Mouse (Mus musculus) forebrain, embryonic 16.5 days (tissue): Measurements from ENCODE around the gene Wnt5b. TPM values are rescaled to one million over a fixed set of nuclear protein-coding genes. Genes with fewer than 3 reads are reported as not detected.

Source experiments
- ATAC-seq: fragments of 200-750 bp; cut with Nextera tagmentation; 2 replicates; pipeline ENCODE4 v1.8.0; 2017; ENCODE audit warnings: mild to moderate bottlenecking, moderate library complexity
- H3K27ac ChIP-seq: fragments of 300-500 bp; sonication (generic); 2 replicates; pipeline ENCODE4 v1.5.1; 2014; ENCODE audit warnings: low read length, control low read depth
- H3K27me3 ChIP-seq: fragments of 300-500 bp; sonication (generic); replicated peaks from 2 replicates; pipeline ENCODE4 v1.6.1; 2014; ENCODE audit warnings: low read length; ENCODE audit not compliant: control insufficient read depth, insufficient read depth
- H3K36me3 ChIP-seq: fragments of 300-500 bp; sonication (generic); 2 replicates; pipeline ENCODE4 v1.6.1; 2014; ENCODE audit not compliant: control insufficient read depth, insufficient read depth
- H3K4me1 ChIP-seq: fragments of 300-500 bp; sonication (generic); replicated peaks from 2 replicates; pipeline ENCODE4 v1.6.1; 2014; ENCODE audit warnings: low read length; ENCODE audit not compliant: control insufficient read depth, insufficient read depth
- H3K4me2 ChIP-seq: fragments of 300-500 bp; sonication (generic); 2 replicates; pipeline ENCODE4 v1.6.1; 2014; ENCODE audit warnings: mild to moderate bottlenecking, low read length, control low read depth
- H3K4me3 ChIP-seq: fragments of 300-500 bp; sonication (generic); replicated peaks from 2 replicates; pipeline ENCODE4 v1.5.1; 2014; ENCODE audit warnings: mild to moderate bottlenecking, low read length, control low read depth
- H3K9ac ChIP-seq: fragments of 300-500 bp; sonication (generic); replicated peaks from 2 replicates; pipeline ENCODE4 v1.6.1; 2014; ENCODE audit warnings: low read depth, low read length, control low read depth
- H3K9me3 ChIP-seq: fragments of 300-500 bp; sonication (generic); 2 replicates; pipeline ENCODE4 v1.6.1; 2016; ENCODE audit warnings: low read length; ENCODE audit not compliant: control insufficient read depth
- WGBS: fragments of 180-500 bp; shearing (Covaris S2); extraction: QIAGEN DNeasy Blood & Tissue Kit; methylation state at CpG from one replicate; pipeline ENCODE4 v1.1.7; 2014; 5-methylcytosine and 5-hydroxymethylcytosine counted together
- polyA plus RNA-seq: library from polyadenylated mRNA; unstranded; fragments of >200 nt; fragmentation: Nextera tagmentation; extraction: Ambion mirVana; gene quantifications from 2 replicates; pipeline ENCODE4 v1.2.1, GENCODE M21; 2015

Gene Wnt5b
- polyA plus RNA-seq, 1 experiment from 2014 or later = 2.2 TPM

GRCm38 (mm10) chr6:119512701-119513100, 31.4 kb downstream of the Wnt5b start:
- no peak overlapping the region for H3K27ac ChIP-seq
- ATAC-seq = no peak
- H3K9ac ChIP-seq = no peak overlapping the region
- 70% methylated on average over 11 of the region's 11 CpGs for WGBS
- no peaks in the 10 kb centered on the region for H3K9me3 ChIP-seq
- peaks cover 14% of the 10 kb centered on the region; the same call in 1 of the 2 replicates for H3K4me1 ChIP-seq
- no peaks in the 10 kb centered on the region for H3K36me3 ChIP-seq
- H3K4me2 ChIP-seq = no peak overlapping the region
- no peak overlapping the region for H3K4me3 ChIP-seq
- H3K27me3 ChIP-seq = no peaks in the 10 kb centered on the region

DNA sequence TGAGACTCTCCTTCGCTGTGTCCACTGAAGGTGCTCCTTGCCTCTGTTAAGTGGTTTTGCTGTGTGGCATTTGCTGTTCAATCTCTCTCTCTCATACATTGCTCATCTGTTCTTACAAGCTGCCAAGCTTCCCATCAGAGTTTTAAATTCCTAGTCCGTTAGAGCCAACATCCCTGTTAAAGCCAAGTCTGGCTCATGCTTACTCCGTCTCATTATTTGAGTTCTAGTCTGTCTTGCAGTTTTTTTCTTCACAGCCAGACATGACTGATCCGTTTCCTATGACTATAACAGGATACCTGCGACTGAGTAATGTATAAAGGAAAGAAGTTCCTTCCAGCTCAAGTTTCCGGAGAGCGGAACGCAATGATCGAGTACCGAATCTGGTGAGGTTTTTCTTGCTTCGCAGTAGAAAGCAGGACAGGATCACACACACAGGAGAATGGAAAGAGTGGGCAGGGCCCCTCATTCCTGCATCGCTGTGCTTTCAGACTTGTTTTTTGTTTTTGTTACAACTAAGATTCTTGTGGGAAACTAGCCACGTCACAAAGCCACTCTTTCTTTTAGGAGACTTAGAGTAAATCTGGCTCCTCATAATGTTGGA, 34.6 kb downstream of the Wnt5b start:
- no peak overlapping the region for H3K4me2 ChIP-seq
- H3K36me3 ChIP-seq = no peaks in the 10 kb centered on the region
- H3K4me1 ChIP-seq = peaks cover 11% of the 10 kb centered on the region; the same call in 1 of the 2 replicates
- H3K27me3 ChIP-seq = no peaks in the 10 kb centered on the region
- no peak overlapping the region for H3K27ac ChIP-seq
- no peak for ATAC-seq
- H3K4me3 ChIP-seq = no peak overlapping the region
- H3K9ac ChIP-seq = no peak overlapping the region
- WGBS = 80% methylated on average over 13 of the region's 13 CpGs
- H3K9me3 ChIP-seq = no peaks in the 10 kb centered on the region

DNA sequence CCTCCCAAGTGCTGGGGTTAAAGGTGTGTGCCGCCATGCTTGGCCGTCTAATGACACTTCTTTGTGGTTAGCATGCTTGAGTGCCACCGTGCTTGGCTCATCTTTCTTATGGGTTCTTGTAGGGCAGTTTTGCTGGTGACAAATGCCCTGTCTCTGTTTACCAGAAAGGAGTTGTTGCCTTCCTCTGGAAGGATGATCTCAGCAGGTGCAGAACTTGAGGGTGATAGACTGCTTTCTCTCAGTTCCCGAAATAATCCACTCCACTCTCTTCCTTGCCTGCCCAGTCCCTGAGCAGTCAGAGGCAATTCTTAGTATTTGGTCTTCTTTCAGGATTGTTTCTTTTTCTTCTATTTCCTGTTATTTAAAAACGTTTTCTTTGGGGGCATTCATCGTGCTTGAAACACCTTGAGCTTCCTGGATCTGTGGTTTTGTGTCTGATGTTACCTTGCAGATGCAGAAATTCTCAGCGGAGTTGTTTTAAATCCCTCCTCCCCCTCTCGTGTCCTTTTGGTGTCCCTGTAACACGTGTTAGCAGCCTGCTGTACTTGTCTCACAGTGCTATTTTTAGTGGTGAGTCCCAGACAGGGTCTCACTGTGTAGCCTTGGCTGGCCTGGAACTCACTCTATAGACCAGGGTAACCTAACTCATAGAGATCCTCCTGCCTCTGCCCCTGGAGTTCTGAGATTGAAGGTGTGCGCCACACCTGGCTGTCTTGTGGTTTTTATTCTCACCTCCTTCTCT, 35.3 kb downstream of the Wnt5b start:
- WGBS = 86% methylated on average over 10 of the region's 10 CpGs
- Histone ChIP-seq H3K36me3 (no peaks in the 10 kb centered on the region), H3K4me1 (0 out of 2 replicates have a peak, but pooled peaks cover 6% of the 10 kb centered on the region), H3K4me2 (no peak overlapping the region), H3K4me3 (no peak overlapping the region), H3K9ac (no peak overlapping the region), H3K27ac (no peak overlapping the region), H3K27me3 (no peaks in the 10 kb centered on the region), H3K9me3 (no peaks in the 10 kb centered on the region)
- ATAC-seq = no peak

DNA sequence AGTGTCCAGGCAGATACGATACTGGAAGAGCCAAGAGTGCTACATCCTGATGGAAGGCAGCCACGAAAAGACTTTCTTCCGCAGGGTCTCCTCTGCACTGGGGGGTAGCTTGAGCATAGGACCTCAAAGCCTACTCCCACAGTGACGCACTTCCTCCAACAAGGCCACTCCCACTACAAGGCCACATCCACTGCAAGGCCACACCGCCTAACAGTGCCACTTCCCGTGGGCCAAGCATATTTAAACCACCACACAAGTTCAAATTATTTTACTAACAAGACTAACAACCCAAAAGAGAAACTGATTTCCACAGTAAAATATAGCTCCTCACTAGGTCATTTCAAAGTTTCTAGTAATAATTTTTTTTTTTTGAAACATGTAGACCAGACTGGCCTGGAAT, 35.9 kb downstream of the Wnt5b start:
- Histone ChIP-seq H3K9ac (no peak overlapping the region), H3K4me2 (no peak overlapping the region), H3K4me1 (0 out of 2 replicates have a peak, but pooled peaks cover 2% of the 10 kb centered on the region), H3K27me3 (no peaks in the 10 kb centered on the region), H3K27ac (no peak overlapping the region), H3K9me3 (no peaks in the 10 kb centered on the region), H3K36me3 (no peaks in the 10 kb centered on the region), H3K4me3 (no peak overlapping the region)
- WGBS = 96% methylated on average over 6 of the region's 6 CpGs
- ATAC-seq = no peak

DNA sequence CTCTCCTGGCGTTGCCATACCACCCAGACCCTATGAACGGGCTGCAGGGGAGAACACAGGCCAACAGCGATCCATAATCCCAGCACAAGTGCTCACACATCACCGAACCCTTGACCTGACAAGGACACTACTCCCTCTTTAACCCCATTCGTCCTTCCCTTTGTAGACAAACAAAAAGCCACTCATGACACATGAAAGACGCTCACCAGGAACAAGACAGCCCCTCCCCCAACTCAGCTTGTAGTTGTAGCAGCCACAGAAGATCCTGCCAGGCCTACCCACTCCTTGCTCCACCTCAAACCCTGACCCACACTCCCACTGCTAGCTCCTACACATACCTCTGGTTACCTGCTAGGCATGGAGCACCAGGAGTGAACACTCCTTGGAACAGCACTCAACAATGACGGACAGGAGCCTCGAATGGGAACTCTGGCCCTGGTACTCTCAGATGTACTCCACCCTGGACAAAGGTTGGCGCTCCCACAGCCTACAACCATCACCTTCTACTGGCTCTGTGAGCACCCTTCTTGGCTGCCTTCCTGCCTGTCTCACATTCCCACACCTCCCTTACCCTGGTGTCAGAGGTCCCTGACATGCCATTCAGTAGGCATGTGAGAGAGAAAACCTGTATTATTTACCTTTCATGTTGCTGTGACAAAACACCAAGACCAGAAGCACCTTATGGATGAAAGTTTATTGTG, 38.5 kb downstream of the Wnt5b start:
- no peaks in the 10 kb centered on the region for H3K36me3 ChIP-seq
- H3K9me3 ChIP-seq = no peaks in the 10 kb centered on the region
- ATAC-seq = no peak
- WGBS = 61% methylated on average over 9 of the region's 9 CpGs
- H3K4me3 ChIP-seq = no peak overlapping the region
- H3K4me1 ChIP-seq = no peaks in the 10 kb centered on the region; the same call in 1 of the 2 replicates
- H3K4me2 ChIP-seq = no peak overlapping the region
- no peaks in the 10 kb centered on the region for H3K27me3 ChIP-seq
- no peak overlapping the region for H3K27ac ChIP-seq
- H3K9ac ChIP-seq = no peak overlapping the region

- 83% methylated on average over 8 of the region's 8 CpGs for WGBS
- Histone ChIP-seq H3K27me3 (no peaks in the 10 kb centered on the region), H3K4me2 (no peak overlapping the region), H3K36me3 (no peaks in the 10 kb centered on the region), H3K9ac (no peak overlapping the region), H3K4me1 (no peaks in the 10 kb centered on the region; the same call in 1 of the 2 replicates), H3K4me3 (no peak overlapping the region), H3K9me3 (no peaks in the 10 kb centered on the region), H3K27ac (no peak overlapping the region)
- no peak for ATAC-seq
These were observed 39.4 kb downstream of the Wnt5b start for GRCm38 (mm10) chr6:119504756-119505155.

- H3K9ac ChIP-seq = no peak overlapping the region
- no peaks in the 10 kb centered on the region for H3K9me3 ChIP-seq
- H3K4me2 ChIP-seq = no peak overlapping the region
- no peak overlapping the region for H3K27ac ChIP-seq
- no peak for ATAC-seq
- no peaks in the 10 kb centered on the region for H3K27me3 ChIP-seq
- H3K4me1 ChIP-seq = no peaks in the 10 kb centered on the region; the same call in 1 of the 2 replicates
- 53% methylated on average over 9 of the region's 9 CpGs for WGBS
- no peak overlapping the region for H3K4me3 ChIP-seq
- no peaks in the 10 kb centered on the region for H3K36me3 ChIP-seq
These were observed 42.1 kb downstream of the Wnt5b start for GRCm38 (mm10) chr6:119502031-119502430.

- Histone ChIP-seq H3K36me3 (no peaks in the 10 kb centered on the region), H3K27ac (no peak overlapping the region), H3K9me3 (no peaks in the 10 kb centered on the region), H3K9ac (no peak overlapping the region), H3K4me3 (no peak overlapping the region), H3K4me2 (no peak overlapping the region), H3K27me3 (no peaks in the 10 kb centered on the region), H3K4me1 (no peaks in the 10 kb centered on the region; the same call in 1 of the 2 replicates)
- 51% methylated on average over 5 of the region's 5 CpGs for WGBS
- ATAC-seq = no peak
These were observed 44.1 kb downstream of the Wnt5b start for GRCm38 (mm10) chr6:119500086-119500485.

- no peak overlapping the region for H3K27ac ChIP-seq
- ATAC-seq = 0 out of 2 replicates have a peak, but pooled peaks have one; percentile 58
- H3K9me3 ChIP-seq = no peaks in the 10 kb centered on the region
- no peak overlapping the region for H3K4me2 ChIP-seq
- H3K4me3 ChIP-seq = no peak overlapping the region
- 27% methylated on average over 5 of the region's 5 CpGs for whole genome bisulfite sequencing
- no peaks in the 10 kb centered on the region for H3K36me3 ChIP-seq
- no peaks in the 10 kb centered on the region; the same call in 1 of the 2 replicates for H3K4me1 ChIP-seq
- H3K27me3 ChIP-seq = no peaks in the 10 kb centered on the region
- H3K9ac ChIP-seq = no peak overlapping the region
These were observed 44.9 kb downstream of the Wnt5b start for GRCm38 (mm10) chr6:119499271-119499670.
